Mouse (Mus musculus) urinary bladder, adult 2 months (tissue): ENCODE measurements around the gene Fthl17b. TPM values are rescaled to one million over a fixed set of nuclear protein-coding genes. Genes with fewer than 3 reads are reported as not detected.
"Not testable (repeated sequence)": the region's sequence is repeated elsewhere in the genome, so short reads cannot be mapped to it uniquely, and the experiment has no call there.

ENCODE experiments used
- DNase-seq: peaks from one replicate; pipeline ENCODE4 v3.0.0; 2022; ENCODE audit warnings: low spot score
- polyA plus RNA-seq: library from polyadenylated mRNA; depleted of rRNA; stranded (reverse); fragments of >200 nt; gene quantifications from 2 replicates; pipeline ENCODE4 v1.2.3, GENCODE M21; 2012; rRNA removed

Gene Fthl17b
- polyA plus RNA-seq = not detected in 2 replicates

GRCm38 (mm10) chrX:8962875-8963274, at the start of gene Fthl17b:
Gene Fthl17b (minus strand): TSS chrX:8962975.
- not testable (repeated sequence) for DNase-seq

GRCm38 (mm10) chrX:8986655-8987054, 23.9 kb upstream of the Fthl17b start, which contains the start of gene Fthl17d:
Gene Fthl17d (minus strand): TSS chrX:8986755.
- not testable (repeated sequence) for DNase-seq

GRCm38 (mm10) chrX:8976459-8976858, 13.7 kb upstream of the Fthl17b start, which contains the start of gene Fthl17c:
Gene Fthl17c (minus strand): TSS chrX:8976559.
- not testable (repeated sequence) for DNase-seq

- DNase-seq = not testable (repeated sequence)
These were observed 1.8 kb upstream of the Fthl17b start for GRCm38 (mm10) chrX:8964618-8965017.

- DNase-seq = peak; percentile 50
These were observed 14.5 kb downstream of the Fthl17b start for GRCm38 (mm10) chrX:8948130-8948805.

GRCm38 (mm10) chrX:8944041-8944440, 18.7 kb downstream of the Fthl17b start:
- DNase-seq = no peak

GRCm38 (mm10) chrX:8927308-8927707, 35.5 kb downstream of the Fthl17b start:
- DNase-seq = no peak

- no peak for DNase-seq
These were observed 40.8 kb downstream of the Fthl17b start for GRCm38 (mm10) chrX:8921813-8922607.

GRCm38 (mm10) chrX:8921080-8921479, 41.7 kb downstream of the Fthl17b start:
- no peak for DNase-seq

Other genes with a start within 250 kb of the Fthl17b start
- not detected in 2 replicates for gene Ssx9, start 214.5 kb downstream of the Fthl17b start, polyA plus RNA-seq
- gene Ssxb5, start 159.3 kb downstream of the Fthl17b start, polyA plus RNA-seq = not detected in 2 replicates
- not detected in 2 replicates for gene Gm6592, start 119.0 kb downstream of the Fthl17b start, polyA plus RNA-seq
- not detected in 2 replicates for gene Gm5751, start 88.7 kb downstream of the Fthl17b start, polyA plus RNA-seq
- 2.1 and 2.2 TPM in 2 replicates for gene B630019K06Rik, start 70.6 kb downstream of the Fthl17b start, polyA plus RNA-seq
- not detected in 2 replicates for gene Fthl17c, start 13.6 kb upstream of the Fthl17b start, polyA plus RNA-seq
- not detected in 2 replicates for gene Fthl17d, start 23.8 kb upstream of the Fthl17b start, polyA plus RNA-seq
- not detected in 2 replicates for gene Fthl17e, start 70.5 kb upstream of the Fthl17b start, polyA plus RNA-seq
- not detected in 2 replicates for gene Fthl17f, start 100.0 kb upstream of the Fthl17b start, polyA plus RNA-seq
- not detected in 2 replicates for gene 4930402K13Rik, start 141.6 kb upstream of the Fthl17b start, polyA plus RNA-seq
- 3.4 and 3.5 TPM in 2 replicates for gene Lancl3, start 236.9 kb upstream of the Fthl17b start, polyA plus RNA-seq